Mouse (Mus musculus): ENCODE measurements around the gene Clca3a1. TPM values are rescaled to one million over a fixed set of nuclear protein-coding genes. Genes with fewer than 3 reads are reported as not detected.
"Not testable (repeated sequence)": the region's sequence is repeated elsewhere in the genome, so short reads cannot be mapped to it uniquely, and the experiment has no call there.

Gene Clca3a1
- polyA plus RNA-seq, 1 experiment from 2014 or later: 0.42 TPM

DNA sequence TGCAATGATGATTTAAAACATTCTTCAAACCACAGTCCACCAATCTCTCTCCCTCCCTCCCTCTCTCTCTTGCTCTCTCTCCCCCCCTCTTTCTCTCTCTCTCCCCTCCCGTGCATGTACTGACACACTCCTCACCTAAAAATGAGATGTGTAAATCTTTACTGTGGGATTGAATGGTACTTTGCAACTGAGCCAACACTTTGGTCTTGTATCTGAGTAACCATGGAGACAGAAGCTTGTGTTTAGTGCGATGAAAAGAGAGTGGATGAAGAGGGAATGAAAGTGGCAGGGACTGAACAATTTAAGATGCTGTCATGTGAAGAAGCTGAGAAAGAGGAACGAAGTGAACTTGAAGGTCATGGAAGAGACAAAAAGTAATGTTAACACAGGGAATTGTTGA is 13.1 kb downstream of the Clca3a1 start:
- 63% methylated on average over 3 of the region's 3 CpGs for WGBS

GRCm38 (mm10) chr3:144738396-144738795 is 22.4 kb downstream of the Clca3a1 start:
- not testable (repeated sequence) for H3K4me2 ChIP-seq (replicated peaks); ATAC-seq (ENCODE audit: insufficient number of reproducible peaks, insufficient read depth, low FRiP score, low TSS enrichment); H3K27me3 ChIP-seq; H3K27ac ChIP-seq; H3K4me3 ChIP-seq; H3K9ac ChIP-seq; H3K9me3 ChIP-seq; H3K36me3 ChIP-seq; H3K4me1 ChIP-seq
- 75% methylated on average over 24 of the region's 24 CpGs for WGBS

More for the DNA sequence above, 13.1 kb downstream of the Clca3a1 start:
- not testable (repeated sequence) for H3K4me2 ChIP-seq (replicated peaks); ATAC-seq (ENCODE audit: insufficient number of reproducible peaks, insufficient read depth, low FRiP score, low TSS enrichment); H3K9ac ChIP-seq; H3K4me3 ChIP-seq; H3K4me1 ChIP-seq; H3K36me3 ChIP-seq; H3K27ac ChIP-seq; H3K27me3 ChIP-seq; H3K9me3 ChIP-seq

DNA sequence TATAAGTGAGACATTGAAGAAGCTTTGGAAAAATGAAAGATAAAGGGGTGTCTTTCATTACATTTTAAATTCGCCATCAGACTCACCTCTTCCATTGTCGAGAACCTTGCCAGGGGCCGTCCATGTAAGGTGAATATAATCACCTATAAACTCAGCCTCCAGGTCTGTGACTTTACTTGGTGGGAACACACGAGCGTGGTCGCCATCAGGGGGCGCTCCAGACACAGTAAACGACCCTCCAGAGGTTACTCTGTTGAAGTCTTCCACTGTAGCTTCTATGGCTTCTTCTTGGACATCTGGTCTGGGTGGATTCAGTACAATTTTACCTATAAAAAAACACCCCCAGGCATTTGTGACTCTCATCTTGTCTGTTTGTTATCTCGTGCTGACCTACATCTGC is 23.9 kb downstream of the Clca3a1 start:
- ATAC-seq (ENCODE audit: insufficient number of reproducible peaks, insufficient read depth, low FRiP score, low TSS enrichment): no peak
- WGBS: 24% methylated on average over 9 of the region's 9 CpGs

GRCm38 (mm10) chr3:144723455-144723854 is 37.3 kb downstream of the Clca3a1 start:
- Histone ChIP-seq H3K9me3 (no peaks in the 10 kb centered on the region), H3K36me3 (no peaks in the 10 kb centered on the region), H3K4me3 (no peak overlapping the region), H3K27ac (no peak overlapping the region), H3K9ac (no peak overlapping the region), H3K4me1 (peaks cover 6% of the 10 kb centered on the region), H3K4me2 (replicated peaks) (no peak overlapping the region), H3K27me3 (no peaks in the 10 kb centered on the region)
- 42% methylated on average over 4 of the region's 4 CpGs for WGBS
- no peak for ATAC-seq (ENCODE audit: insufficient number of reproducible peaks, insufficient read depth, low FRiP score, low TSS enrichment)

More for the DNA sequence above, 23.9 kb downstream of the Clca3a1 start:
- H3K9ac ChIP-seq: no peak overlapping the region
- no peaks in the 10 kb centered on the region for H3K9me3 ChIP-seq
- no peaks in the 10 kb centered on the region for H3K27me3 ChIP-seq
- no peaks in the 10 kb centered on the region for H3K36me3 ChIP-seq
- H3K4me1 ChIP-seq: no peaks in the 10 kb centered on the region
- H3K27ac ChIP-seq: no peak overlapping the region
- H3K4me3 ChIP-seq: no peak overlapping the region
- H3K4me2 ChIP-seq (replicated peaks): no peak overlapping the region

- not testable (repeated sequence) for ATAC-seq (ENCODE audit: insufficient number of reproducible peaks, insufficient read depth, low FRiP score, low TSS enrichment); H3K27me3 ChIP-seq; H3K9ac ChIP-seq; H3K27ac ChIP-seq; H3K9me3 ChIP-seq; H3K36me3 ChIP-seq; H3K4me2 ChIP-seq (replicated peaks); H3K4me3 ChIP-seq
- 84% methylated on average over 3 of the region's 3 CpGs for WGBS
- peaks cover 13% of the 10 kb centered on the region for H3K4me1 ChIP-seq
Measured at GRCm38 (mm10) chr3:144722566-144722965, 38.2 kb downstream of the Clca3a1 start.

- Histone ChIP-seq H3K9ac (no peak overlapping the region), H3K27me3 (no peaks in the 10 kb centered on the region), H3K4me2 (replicated peaks) (no peak overlapping the region), H3K27ac (no peak overlapping the region), H3K4me1 (peaks cover 14% of the 10 kb centered on the region), H3K4me3 (no peak overlapping the region), H3K9me3 (no peaks in the 10 kb centered on the region), H3K36me3 (no peaks in the 10 kb centered on the region)
- ATAC-seq (ENCODE audit: insufficient number of reproducible peaks, insufficient read depth, low FRiP score, low TSS enrichment): no peak
- 85% methylated on average over 9 of the region's 9 CpGs for WGBS
Measured at GRCm38 (mm10) chr3:144721860-144722256, 38.9 kb downstream of the Clca3a1 start.

GRCm38 (mm10) chr3:144721077-144721859 is 39.5 kb downstream of the Clca3a1 start:
- H3K36me3 ChIP-seq: no peaks in the 10 kb centered on the region
- H3K4me2 ChIP-seq (replicated peaks): peak overlapping the region; percentile 74
- no peak overlapping the region for H3K27ac ChIP-seq
- no peaks in the 10 kb centered on the region for H3K27me3 ChIP-seq
- peak overlapping the region; percentile 88 for H3K4me3 ChIP-seq
- 86% methylated on average over 10 of the region's 10 CpGs for WGBS
- ATAC-seq (ENCODE audit: insufficient number of reproducible peaks, insufficient read depth, low FRiP score, low TSS enrichment): no peak
- no peaks in the 10 kb centered on the region for H3K9me3 ChIP-seq
- no peak overlapping the region for H3K9ac ChIP-seq
- peaks cover 14% of the 10 kb centered on the region for H3K4me1 ChIP-seq

DNA sequence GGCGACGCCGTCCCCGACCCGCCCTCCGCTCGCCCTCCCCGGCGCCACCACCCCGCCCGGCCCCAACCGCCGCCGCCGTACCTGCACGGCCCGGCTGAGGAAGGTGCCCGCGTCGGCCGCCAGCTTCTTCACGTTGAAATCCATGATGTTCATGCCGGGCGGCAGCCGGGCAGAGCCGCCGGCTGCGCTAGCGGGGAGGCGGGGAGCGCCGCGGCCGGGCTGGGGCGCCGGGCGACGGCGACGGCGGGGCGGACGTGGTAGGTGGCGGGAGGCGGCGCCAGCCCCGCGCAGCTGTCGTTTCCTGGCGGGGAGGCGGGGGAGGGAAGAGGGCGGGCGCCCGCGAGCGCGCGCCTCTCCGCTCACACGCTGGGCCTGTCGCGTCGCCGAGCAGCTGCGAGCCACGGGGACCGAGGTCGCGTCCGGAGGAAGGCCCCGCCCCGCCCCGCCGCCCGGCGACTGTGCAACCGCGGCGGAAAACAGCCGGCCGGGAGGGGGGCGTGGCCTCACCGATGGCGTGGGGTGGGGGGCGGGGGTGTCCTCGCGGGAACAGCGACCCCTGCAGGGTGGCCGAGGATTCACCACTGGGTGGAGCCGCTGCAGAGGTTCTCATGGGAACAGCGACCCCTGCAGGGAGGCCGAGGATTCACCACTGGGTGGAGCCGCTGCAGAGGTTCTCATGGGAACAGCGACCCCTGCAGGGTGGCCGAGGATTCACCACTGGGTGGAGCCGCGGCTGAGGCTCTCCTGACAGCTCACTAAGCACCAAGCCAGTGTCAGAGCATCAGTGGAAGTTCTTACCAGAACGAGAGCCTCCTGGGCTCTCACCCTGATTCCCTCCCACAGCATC is 40.7 kb downstream of the Clca3a1 start, which contains the start of gene Sh3glb1:
Gene Sh3glb1 (minus strand): TSS at position 435 of the 847 bp plus-strand sequence.
- Histone ChIP-seq H3K4me1 (peaks cover 14% of the 10 kb centered on the region), H3K9me3 (no peaks in the 10 kb centered on the region), H3K27me3 (no peaks in the 10 kb centered on the region), H3K4me3 (peak within 1 kb of the TSS; percentile 88), H3K9ac (peak within 1 kb of the TSS; percentile 91), H3K36me3 (no peaks in the 10 kb centered on the region), H3K27ac (peak within 1 kb of the TSS; percentile 99), H3K4me2 (replicated peaks) (peak within 1 kb of the TSS; percentile 74)
- ATAC-seq (ENCODE audit: insufficient number of reproducible peaks, insufficient read depth, low FRiP score, low TSS enrichment): peak; percentile 86
- WGBS: 1% methylated on average over 71 of the region's 98 CpGs

GRCm38 (mm10) chr3:144719088-144719900 is 41.5 kb downstream of the Clca3a1 start:
- H3K27ac ChIP-seq: peak overlapping the region; percentile 99
- peak; percentile 71 for ATAC-seq (ENCODE audit: insufficient number of reproducible peaks, insufficient read depth, low FRiP score, low TSS enrichment)
- WGBS: under 1% methylated on average over 40 of the region's 56 CpGs

GRCm38 (mm10) chr3:144718706-144719087 is 42.1 kb downstream of the Clca3a1 start:
- no peaks in the 10 kb centered on the region for H3K36me3 ChIP-seq
- no peaks in the 10 kb centered on the region for H3K9me3 ChIP-seq
- H3K27ac ChIP-seq: peak overlapping the region; percentile 18; the same call in 1 of the 2 replicates
- 14% methylated on average over 7 of the region's 7 CpGs for WGBS
- peak overlapping the region; percentile 91 for H3K9ac ChIP-seq
- no peaks in the 10 kb centered on the region for H3K27me3 ChIP-seq
- ATAC-seq (ENCODE audit: insufficient number of reproducible peaks, insufficient read depth, low FRiP score, low TSS enrichment): no peak
- H3K4me2 ChIP-seq (replicated peaks): peak overlapping the region; percentile 74
- H3K4me3 ChIP-seq: peak overlapping the region; percentile 88
- H3K4me1 ChIP-seq: peaks cover 14% of the 10 kb centered on the region

More at GRCm38 (mm10) chr3:144719088-144719900, 41.5 kb downstream of the Clca3a1 start:
- Histone ChIP-seq H3K27me3 (no peaks in the 10 kb centered on the region), H3K4me3 (peak overlapping the region; percentile 88), H3K36me3 (no peaks in the 10 kb centered on the region), H3K4me2 (replicated peaks) (peak overlapping the region; percentile 74), H3K9ac (peak overlapping the region; percentile 91), H3K9me3 (no peaks in the 10 kb centered on the region), H3K4me1 (peaks cover 14% of the 10 kb centered on the region)

DNA sequence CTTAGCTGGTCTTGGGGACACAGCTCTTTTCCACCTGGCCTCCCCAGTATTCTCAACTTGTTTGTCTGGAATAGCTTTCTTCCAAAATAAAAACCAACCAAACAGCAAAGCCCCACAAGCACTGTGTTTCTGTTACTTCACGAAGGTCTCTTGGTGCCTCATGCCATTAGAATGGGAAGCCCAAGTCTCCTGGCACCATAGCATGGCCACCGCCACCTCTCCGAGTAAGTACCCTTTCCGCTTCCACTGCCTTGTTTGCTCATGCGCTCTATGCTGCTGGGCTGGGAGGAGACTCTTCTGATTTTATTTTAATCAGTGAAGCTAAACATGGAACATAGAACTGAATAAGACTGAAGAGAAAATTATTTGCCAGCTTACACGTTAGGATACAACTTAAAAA is 42.9 kb downstream of the Clca3a1 start:
- WGBS: 84% methylated on average over 6 of the region's 6 CpGs
- Histone ChIP-seq H3K27me3 (no peaks in the 10 kb centered on the region), H3K4me1 (peaks cover 14% of the 10 kb centered on the region), H3K27ac (no peak overlapping the region), H3K36me3 (no peaks in the 10 kb centered on the region), H3K9me3 (no peaks in the 10 kb centered on the region), H3K4me3 (no peak overlapping the region), H3K4me2 (replicated peaks) (peak overlapping the region; percentile 16; the same call in 1 of the 2 replicates), H3K9ac (no peak overlapping the region)
- ATAC-seq (ENCODE audit: insufficient number of reproducible peaks, insufficient read depth, low FRiP score, low TSS enrichment): no peak

Measured in embryonic facial prominence, embryonic 12.5 days (tissue).